Mouse (Mus musculus) erythroid progenitor cell, adult 5-6 weeks (primary cell): ENCODE data around the gene Tm7sf3. TPM values are rescaled to one million over a fixed set of nuclear protein-coding genes. Genes with fewer than 3 reads are reported as not detected.
A peak's percentile ranks its signal among the peaks of the same experiment; 100 is the strongest.

Source experiments
- ATAC-seq: replicated peaks from 2 replicates; pipeline ENCODE4 v1.8.0; 2016; ENCODE audit warnings: moderate number of reproducible peaks, mild to moderate bottlenecking, moderate TSS enrichment, inconsistent platforms; ENCODE audit not compliant: poor library complexity, low FRiP score, severe bottlenecking
- total RNA-seq, 2 experiments: library from RNA; stranded (forward) in 1 of 2; stranded (reverse) in 1 of 2; fragments of 150-400 nt in 1 of 2; fragments of 186-747, 209-891 nt in 1 of 2; gene quantifications; 2 replicates each; pipeline versions ENCODE4 v1.2.3 to v1.2.4; 2015 to 2017; ENCODE audit warnings: low replicate concordance in 2 of 2

Tm7sf3 gene
- total RNA-seq (2015; ENCODE audit: low replicate concordance) (41.1 and 67.5 TPM in 2 replicates), total RNA-seq (2017; ENCODE audit: low replicate concordance) (47.8 and 49.5 TPM in 2 replicates)

DNA sequence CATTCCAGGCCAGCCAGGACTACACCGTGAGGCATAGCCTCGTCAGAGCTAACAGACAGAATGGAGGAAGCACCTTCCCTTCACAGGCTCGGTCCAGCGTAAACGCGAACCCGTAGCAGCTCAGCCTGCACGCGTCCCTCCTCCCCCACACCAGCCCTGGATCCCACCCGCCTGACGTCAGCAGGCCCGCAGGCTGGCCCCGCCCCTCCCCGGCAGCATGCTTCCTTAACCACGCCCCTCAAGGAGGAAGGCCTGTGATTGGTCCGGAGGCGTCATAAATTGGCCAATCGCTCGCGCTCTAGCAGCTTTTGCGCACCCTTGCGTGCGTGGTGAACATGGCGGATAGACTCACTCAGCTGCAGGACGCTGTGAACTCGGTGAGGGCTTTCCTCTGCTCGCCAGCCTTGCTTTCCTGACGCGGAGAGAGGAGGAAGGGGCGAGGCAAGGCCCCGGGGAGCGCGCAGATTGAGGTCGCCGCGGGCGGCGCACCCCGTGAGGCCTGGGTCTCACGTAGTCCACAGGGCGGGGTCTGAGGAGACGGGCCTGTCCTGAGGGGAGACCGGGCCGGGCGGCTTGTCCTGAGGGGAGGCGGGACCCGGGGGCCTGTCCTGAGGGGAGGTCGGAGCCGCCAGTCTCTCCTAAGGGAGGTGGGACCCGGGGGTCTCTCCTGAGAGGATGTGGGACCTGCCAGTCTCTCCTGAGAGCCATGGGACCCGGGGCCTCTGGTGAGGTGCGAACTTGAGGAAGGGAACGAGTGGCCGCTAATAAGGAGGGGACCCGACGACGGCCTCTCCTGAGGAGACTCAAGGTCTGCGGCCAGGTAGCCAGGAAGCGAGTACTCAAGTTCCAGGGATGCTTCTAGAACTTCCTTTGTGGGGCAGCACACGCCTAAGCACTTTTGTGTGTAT is at the start of gene Tm7sf3, which contains the start of gene Med21:
TSS of gene Tm7sf3 (minus strand) at position 549 of the 908 bp plus-strand sequence.
TSS of gene Med21 (plus strand) at position 272 of the 908 bp plus-strand sequence.
- peak; percentile 95 for ATAC-seq

DNA sequence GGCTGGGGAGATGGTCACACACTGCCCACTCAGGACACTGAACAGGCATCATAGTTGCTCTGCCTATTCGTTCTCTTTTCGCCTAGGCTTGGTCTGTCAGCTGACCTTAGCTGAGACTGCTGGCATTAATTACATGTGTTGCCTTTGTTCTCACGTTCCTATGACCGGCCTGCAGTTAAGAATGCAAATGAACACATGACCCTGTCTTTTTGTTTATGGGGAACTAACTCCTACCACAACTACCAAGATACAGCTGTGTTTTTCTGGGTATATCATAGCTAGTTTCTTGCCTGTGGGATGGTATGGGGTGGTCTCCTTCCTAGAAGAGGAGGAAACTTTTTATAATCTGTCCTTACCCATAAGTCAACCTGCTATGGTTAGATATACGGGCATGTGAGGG is 46.2 kb upstream of the Tm7sf3 start:
- no peak for ATAC-seq

DNA sequence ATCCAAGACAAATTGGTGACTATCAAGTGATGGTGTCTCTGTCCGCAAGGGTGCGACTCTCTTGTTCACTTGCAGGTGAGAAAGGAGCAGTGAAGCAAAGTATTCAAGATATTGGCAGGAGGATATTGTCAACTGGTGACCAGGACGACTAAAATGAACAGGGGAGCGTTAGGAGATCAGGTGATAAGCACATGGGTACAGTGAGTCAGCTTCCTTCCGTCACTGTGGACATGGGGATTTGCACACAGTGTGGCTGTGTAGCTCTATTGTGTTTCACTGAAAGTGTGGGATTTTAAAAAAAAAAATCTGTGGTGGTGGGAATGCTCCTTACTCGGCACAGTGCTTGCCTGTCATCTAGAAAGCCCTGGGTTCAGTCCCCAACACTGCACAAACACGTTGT is 45.4 kb upstream of the Tm7sf3 start:
- no peak for ATAC-seq

DNA sequence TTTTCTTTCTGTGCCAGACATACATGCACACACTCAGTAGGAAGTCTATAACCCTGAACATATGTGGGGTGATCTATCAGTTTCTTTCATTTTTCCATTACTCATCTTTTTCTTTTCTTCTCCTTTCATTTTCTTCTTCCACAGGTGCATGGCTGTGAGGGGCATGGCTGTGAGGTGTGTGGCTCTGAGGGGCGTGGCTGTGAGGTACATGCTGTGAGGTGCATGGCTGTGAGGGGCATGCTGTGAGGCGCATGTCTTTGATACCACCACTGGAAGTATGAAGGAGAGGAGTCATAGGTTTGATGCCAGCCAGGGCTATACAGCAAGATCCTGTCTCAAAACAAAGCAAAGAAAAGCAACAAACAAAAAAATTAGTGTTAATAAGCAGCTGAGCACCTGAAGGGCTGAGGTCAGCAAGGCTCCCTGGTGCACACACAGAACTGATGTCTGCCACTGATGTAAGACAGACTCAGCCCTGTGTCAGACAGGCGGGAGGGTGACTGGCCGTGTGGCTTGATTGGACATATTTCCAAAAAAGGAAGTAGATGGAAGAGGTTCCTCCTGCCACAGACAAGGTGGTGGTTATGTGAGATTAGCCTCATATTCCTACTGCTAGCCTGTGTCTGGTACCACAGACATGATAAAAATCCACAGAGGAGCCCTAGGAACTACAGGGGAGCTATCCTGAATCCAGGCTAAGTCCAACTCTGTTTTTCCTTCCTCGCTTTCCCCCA is 44.0 kb upstream of the Tm7sf3 start:
- ATAC-seq = no peak

DNA sequence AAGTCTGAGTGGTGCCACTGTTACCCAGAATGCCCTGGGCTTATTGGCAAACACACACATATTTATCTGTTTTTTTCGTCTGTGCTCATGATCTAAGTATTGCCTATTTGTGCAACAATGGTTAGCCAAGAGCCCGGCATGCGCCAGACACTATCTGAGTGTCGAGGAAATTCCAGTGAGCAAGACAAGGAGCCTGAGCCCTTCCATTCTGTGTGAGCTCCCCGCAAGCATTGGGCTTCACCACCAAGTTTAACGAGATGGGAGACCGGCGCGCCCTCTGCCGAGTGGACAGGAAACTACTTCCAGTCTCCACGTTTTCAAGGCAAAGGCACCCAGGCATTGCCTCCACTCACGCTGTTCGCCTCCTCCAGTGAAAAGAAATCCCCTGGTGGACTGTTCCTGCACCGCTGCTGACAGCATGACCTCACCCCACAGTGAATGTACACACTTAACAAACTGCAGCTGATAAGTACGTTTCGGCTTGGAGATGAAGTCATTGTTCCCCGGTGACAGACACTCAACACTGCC is 43.2 kb upstream of the Tm7sf3 start:
- ATAC-seq = peak; percentile 48; the same call in 1 of the 2 replicates

DNA sequence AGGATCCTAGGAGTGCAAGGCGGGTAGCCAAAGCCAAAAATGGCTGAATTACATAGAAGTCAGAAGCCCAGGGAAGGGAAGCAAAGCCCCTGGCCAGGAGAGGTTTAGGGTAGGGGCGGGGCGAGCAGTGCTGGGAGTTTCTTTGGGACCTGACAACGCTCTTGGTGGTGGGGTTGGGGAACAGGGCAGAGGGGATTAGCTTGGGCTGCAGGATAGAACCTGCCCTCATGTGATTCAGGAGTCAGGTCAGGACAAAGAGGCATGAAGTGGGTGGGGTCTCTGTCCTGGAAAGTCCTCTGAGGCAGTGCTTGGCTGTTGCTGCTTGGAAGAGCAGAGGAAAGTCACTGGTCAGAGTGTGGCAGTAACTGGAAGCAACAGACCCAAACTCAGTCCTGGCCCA is 41.3 kb upstream of the Tm7sf3 start:
- no peak for ATAC-seq

DNA sequence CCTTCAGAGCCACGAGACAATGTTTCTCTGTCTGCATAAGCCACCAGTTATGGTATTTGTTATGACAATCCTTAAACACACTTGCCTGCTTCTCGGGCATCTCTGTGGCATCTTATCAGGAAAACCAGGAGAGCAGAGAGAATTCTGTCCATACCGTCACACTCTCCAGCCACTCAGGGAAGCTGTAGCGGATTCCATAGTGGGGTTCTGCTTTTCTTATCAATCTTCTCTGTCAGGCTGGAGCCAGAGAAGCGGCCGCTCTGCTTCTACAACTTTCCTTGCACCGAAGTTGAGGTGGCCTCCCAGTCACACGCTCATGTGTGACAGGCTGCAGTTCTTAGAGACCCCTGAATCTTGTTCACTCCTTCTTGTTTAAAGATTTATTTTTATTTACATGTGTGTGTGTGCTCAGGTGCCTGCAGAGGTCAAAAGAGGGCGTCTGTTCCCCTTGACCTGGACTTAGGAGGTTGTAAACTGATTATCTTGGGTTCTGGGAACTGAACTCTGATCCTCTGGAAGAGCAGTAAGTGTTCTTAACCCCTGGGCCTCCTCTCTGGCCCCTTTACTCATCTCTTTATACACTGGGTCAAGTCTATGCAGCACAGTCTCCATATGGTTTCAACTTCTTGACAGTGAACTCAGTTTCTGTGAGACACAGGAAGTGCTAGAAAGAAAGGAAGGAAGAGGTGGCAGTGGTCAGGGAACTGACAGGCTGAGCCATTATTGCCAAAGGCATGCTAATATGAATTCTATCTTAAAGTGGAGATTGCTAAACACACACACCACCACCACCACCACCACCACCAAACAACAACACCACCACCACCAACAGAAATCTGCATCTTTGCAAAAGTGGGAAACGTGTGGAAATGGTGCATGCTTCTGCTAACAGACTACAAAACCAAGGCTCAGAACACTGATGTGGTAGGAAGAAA is 35.8 kb upstream of the Tm7sf3 start:
- no peak for ATAC-seq

DNA sequence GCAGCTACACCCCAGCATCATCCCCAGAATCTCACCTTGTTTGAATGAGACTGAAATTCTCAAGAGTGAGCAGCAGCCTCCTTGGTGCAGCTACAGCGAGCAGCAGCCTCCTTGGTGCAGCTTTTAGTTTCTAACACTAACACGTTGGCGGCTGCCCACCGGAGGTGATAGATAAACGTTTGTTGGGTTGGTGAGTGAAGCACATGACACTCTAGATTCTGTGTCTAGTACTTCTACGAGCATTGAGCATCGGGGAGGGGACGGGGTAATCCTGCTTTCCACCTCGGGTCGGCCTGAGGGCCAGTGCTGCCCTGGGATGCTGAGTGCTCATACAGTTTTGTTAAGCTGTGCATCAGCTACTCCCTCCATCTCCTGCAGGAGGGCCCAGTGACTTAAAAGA is 34.3 kb upstream of the Tm7sf3 start:
- no peak for ATAC-seq

DNA sequence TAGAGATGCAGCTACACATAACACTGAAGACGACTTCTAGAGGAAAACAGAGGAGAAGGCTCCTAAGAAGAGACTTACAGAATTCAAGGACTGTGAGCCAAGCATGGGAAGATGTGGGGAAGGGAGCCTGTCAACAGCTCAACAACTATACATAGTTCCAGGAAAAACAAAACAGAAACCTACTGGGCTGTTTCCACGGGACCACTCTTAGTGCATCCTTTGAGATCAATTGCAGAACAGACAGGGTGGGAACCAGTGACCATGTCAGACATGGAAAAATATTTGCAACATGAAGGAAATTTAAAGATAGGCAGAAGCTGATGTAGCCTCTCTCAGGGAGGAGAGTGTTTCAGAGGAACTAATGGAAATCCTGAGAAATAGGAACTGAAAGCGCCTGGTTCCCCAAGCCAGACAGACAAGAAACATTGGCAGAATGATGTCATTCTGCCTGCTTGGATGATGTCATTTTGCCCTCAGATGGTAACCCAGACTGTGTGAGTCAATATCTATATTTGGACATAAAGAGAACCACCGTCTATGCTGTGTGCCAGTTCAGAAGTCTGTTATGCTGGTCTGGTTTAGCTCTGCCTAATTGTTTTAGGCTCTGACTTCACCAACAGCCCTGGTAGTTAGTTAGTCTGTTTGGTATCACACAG is 32.4 kb upstream of the Tm7sf3 start:
- no peak for ATAC-seq

DNA sequence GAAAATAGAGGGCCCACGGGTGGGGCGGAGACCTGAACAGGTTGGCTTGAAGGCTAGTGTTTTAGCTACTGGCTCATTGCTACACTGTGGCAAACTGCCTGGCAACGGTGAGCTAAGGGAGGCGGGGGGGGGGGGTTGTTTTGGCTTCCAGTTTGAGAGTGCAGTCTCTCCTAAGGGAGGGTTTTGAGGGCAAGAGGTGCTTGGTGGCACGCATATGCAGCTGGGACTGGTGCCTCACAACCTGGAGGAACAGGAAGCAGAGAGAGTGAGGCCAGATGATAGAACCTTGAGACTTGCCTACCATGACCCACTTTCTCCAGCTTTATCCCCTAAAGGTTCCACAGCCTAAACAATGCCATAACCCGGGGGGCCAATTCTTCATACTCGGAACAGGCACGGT is 31.8 kb upstream of the Tm7sf3 start:
- ATAC-seq = no peak

DNA sequence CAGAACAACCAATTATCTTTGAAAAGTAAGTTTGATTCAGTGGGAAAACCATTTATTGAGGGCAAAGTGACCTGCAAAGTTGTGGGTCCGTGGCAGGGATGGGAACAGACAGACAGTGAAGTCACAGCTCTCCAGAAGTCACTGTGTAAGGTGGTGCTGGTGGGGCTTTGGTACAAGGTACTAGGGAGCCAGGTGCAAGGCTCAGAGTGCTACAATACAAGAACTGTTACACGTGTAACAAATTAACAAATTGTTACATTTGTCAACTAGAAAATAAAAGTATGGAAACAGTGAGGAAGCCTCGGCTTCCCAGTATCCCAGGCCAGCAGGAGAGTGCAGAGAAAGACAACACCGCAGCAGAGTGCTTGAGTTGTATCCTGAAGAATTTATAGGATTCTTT is 31.1 kb upstream of the Tm7sf3 start:
- ATAC-seq = no peak

DNA sequence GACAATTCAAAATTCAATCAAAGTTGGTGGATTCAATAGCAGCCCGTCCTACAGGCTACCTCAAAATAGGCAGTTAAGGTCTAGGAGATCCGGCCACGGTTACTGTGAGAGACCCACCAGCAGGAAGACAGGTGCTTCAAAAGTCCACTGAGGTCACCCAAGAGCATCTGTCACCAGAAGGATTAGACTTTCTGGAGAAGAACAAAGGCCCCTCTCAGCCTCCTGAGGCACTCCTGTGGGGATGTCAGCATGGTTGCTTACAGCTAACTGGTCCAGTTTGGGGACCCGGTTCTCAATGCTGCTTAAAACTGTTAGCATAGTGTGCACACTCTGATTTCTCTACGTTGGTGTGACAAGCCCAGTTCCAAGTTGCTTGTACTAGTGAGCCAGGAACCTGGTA is 29.5 kb upstream of the Tm7sf3 start:
- ATAC-seq = no peak

DNA sequence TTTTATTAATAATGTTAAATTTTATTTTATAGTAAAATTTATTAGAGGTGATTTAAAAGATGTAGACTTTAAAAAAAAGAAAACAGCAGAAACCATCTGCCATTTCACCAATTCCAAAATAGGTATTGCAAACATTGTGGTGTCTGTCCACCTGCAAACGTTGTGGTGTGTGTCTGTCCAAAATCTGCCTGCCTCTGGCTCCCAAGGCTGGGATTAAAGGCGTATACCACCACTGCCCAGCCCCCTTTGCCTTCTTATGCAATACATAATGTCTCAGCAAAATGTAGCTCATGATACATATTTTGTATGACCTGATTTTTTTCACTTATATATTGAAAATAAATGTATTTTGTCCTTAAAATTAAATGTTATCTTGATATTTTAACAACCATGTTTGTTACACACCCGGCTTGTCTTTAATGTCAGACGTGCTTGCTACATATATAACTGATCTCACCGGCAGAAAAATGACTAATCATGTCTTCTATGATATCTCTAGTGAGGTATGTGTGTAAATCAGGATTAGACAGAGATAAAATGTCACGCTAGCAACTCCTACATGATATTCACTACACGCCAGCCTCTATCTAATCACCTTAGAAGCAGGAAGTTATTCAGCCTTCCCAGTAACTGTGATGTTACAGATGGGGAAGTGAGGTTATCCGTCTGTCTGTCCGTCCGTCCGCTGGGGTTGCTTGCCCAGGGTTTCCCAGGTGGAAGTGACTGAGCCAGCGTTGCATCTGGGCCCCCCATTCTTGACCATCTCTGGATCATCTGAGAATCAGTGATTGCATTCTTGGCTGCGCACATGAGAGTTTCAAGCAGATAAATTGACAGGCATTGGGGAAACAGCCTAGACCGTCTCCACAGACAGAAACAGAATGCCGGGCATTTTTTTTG is 28.6 kb upstream of the Tm7sf3 start:
- ATAC-seq = no peak

DNA sequence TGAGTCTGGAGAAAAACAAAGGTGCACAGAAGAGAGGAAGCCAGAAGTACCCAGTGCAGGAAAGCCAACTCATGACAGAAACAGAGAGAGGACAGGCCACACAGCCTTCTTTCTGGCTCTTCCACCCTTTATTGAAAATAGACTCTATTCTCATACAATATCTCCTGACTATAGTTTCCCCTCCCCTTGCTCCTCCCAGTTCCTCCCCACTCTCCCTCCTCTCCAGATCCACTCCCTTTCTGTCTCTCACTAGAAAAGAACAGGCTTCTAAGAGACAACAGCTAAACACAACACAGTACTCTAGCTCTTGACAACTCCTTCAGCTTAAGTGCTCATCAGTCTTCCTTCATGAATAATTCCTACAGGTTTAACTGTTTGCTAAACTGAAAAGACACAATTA is 26.0 kb upstream of the Tm7sf3 start:
- ATAC-seq = no peak

DNA sequence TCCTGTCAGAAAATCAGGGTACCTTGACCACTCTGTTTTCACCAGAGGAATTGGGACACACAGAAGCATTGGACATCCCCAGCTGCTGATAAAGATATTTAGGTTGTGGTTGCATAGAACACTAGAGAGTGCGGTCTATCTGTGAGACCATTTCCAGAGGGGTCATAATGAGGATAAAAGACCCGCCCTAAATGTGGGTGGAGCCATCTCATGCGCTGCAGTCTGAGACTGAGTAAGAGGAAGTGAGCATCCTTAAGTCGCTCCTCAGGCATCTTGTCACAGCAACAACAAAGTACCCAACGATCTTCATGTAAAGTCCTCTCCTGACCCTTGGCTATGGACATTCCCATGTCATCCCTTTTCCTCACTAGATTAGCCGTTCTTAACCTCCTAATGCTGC is 24.2 kb upstream of the Tm7sf3 start:
- no peak for ATAC-seq

DNA sequence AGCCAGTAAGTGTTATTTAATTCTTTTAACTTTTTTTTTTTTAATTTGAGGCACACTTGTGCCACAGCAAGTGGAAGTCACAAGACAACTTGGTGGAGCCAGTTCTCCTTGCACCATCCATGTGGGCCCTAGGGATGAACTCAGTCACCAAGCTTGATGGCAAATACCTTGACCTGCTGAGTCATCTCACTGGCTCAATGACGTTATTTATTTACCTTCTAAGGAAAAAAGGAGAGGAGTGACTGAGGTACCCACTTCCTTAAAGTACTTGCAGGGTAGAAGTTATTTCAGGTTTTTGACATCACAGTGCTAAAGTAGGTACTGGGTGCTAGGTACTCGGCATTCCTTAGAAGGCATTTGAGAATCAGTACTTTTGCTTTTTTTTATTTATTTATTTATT is 22.8 kb upstream of the Tm7sf3 start:
- no peak for ATAC-seq

DNA sequence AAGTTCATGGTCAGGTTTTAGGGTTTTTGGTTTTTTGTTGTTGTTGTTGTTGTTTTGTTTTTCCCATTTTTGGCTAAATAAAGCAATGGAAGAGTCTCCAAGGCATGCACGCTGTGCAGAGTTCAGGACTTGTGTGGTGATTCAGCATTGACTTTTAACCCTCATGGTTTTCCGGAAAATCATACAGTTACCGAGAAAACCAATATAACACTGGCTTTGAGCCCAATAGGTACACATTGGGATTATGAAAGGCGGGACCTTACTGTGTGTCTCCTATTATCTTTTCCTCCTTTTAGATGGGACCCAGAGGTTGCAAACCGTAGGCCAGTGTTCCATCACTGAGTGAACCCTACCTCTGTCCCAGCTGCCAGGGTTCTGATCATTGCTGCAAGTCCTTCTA is 22.3 kb upstream of the Tm7sf3 start:
- no peak for ATAC-seq

DNA sequence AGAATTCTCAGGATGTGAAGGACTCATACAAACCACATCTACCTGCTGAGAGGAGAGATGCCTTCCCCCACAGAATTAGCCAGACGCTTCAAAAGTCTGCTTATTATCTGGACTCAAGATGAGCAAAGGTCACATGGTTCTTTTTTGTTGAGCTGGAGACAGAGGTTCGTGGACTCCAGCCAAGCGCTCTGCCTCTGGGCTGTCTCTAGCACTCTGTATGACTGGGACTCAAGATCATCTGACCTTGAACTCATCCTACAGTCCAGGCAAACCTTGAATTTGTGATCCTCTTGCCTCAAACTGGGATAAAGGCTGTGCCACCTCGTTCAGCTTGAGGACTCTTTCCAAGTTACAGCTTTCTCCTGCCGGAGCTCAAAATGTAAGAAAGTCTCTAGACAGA is 21.5 kb upstream of the Tm7sf3 start:
- ATAC-seq = no peak
